Mouse (Mus musculus) adrenal gland, postnatal 14 days (tissue): ENCODE measurements at regions not wholly inside any gene's neighbourhood (a gene's known extent, or its start where the extent isn't known, plus 50 kb on each side); places are given as distances from the start of the nearest gene placed in this dataset.
"Not testable (repeated sequence)": the region's sequence is repeated elsewhere in the genome, so short reads cannot be mapped to it uniquely, and the experiment has no call there.

Experiments used
- DNase-seq: peaks from one replicate; pipeline ENCODE4 v3.0.0; 2021; ENCODE audit warnings: mixed read lengths

DNA sequence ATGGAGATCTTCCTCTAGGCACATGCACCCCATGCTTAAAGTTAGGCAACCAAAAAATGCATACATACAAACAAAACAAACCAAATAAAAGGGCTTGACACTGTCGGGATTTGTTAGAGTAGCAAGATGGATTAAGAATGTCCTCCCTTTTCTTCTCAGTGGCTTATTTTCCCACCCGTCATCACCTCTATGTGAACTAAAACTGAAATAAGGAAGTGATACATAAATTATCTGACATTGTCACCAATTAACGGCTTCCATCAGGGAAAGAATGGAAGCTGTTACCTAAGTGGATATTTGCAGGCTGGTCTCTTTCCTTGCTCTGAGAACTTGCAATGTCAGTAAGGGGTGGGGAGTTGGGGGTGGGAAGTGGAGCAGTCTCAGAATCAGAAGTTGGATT, 541.5 kb downstream of the Diaph3 start:
- DNase-seq, result no peak

DNA sequence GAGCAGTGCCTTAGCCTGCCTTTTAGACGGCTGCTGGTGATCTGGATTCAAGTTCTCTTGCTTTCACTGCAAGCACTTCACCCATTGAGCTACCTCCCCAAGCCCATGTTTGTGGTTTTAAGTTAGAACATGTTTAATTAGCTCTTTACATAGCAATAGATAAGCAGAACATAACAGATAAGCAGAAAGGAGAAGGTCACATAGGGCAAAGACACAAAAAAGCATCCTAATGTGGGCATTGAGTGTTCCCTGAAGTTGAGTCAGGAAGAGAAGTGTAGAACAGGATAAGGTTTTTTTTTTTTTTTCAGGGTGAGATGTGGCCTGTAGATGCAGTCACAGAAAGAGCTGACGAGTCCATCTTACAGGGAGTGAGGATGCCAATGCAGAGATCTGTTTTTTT, 552.5 kb downstream of the Diaph3 start:
- no peak for DNase-seq

DNA sequence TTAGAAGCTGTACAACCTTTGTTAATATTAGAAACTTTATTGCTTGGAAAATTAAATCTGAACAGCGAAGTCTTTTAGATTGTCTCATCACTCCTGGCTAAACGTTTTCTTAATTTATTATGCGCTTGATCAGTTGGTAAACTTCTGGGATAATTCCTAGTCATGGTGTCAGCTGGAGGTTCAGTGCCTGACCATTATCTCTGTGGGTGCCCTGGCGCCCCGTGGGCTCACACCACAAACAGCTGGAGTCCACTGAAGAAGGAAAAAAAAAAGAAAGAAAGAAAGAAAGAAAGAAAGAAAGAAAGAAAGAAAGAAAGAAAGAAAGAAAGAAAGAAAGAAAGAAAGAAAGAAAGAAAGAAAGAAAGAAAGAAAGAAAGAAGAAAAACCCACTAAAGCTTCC, 555.1 kb downstream of the Diaph3 start:
- not testable (repeated sequence) for DNase-seq

DNA sequence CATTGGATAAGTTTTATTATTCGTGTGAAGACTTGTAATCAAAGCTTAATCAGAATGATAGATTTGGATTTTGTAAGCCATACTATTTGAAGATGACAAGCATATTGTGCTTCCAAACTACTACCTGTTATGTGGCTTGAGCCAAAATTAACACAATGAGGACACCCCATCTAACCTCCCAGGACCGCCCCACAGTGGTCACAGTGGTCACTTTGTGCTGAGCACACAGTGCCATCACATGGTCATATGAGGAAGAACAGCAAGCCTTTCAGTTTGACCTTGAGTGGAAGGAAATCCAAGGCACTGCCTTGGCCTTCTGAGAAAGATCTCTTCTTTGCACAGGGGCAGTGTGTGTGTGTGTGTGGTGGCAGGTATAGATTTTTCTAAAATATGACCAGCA, 578.3 kb downstream of the Diaph3 start:
- peak; percentile 58 for DNase-seq

DNA sequence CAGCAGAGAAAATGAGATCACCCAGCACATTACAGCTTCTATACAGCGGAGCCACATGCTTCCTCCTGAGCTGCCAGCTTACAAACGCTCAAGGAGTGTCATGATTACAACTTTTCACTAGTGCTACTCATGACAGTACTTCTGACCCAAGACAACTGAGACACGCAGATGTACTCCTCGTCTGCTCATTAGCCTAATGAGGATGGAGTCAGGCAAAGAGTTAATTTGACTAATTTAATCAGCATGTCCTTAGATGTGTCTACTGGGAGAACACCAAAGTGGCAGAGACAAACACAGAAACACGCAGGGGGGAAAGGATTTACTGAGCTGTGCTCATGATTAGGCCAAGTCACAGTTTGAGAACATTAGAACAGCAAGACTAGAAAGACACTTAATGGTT, 603.0 kb downstream of the Diaph3 start:
- no peak for DNase-seq

DNA sequence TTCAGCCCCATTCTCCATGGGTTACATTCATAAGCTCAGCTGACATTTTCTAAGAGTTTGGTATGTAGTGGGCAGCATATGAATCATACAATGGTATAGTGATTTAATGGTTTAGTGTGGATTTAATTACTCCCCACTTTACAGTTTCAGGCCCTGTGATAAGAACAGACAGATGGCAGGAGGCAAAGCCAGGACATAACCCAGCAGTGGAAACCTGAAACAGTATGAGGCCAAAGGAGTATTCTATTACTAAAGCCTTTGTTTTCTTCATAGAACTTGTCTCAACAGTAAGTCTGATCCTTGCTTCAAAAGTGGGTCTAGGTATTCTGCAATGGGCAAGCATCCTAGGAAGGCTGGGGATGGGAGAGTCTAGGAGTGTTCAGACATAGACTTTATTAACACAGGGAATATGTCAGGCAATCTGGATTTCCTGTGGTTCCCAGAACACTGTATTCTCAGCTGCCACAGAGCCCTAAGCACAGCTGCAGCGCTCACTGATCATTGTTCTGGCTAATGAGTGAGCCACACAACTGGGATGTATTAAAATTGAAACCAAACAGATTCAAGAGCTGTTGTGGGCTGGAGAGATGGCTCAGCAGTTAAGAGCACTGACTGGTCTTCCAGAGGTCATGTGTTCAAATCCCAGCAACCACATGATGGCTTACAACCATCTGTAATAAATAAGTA, 604.6 kb downstream of the Diaph3 start:
- DNase-seq, result no peak

DNA sequence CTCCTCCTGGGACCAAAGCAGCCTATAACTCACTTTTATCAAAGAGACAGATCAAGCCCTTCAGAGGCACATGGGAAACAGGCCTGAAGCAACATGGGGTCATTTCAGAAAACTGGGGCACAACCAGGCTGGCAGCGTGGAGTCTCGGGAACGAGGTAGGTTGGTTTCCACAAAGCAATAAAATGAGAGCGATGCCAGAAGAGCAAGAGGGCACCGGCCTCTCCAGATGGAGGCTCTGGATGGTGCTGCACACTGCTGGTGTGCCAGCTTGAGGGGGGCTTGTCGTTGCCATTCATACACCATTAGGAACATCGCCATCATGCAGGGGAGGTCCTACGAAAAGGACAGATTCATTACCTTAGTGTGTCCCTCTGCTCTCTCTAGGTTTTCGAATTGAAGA, 630.6 kb downstream of the Diaph3 start:
- no peak for DNase-seq

DNA sequence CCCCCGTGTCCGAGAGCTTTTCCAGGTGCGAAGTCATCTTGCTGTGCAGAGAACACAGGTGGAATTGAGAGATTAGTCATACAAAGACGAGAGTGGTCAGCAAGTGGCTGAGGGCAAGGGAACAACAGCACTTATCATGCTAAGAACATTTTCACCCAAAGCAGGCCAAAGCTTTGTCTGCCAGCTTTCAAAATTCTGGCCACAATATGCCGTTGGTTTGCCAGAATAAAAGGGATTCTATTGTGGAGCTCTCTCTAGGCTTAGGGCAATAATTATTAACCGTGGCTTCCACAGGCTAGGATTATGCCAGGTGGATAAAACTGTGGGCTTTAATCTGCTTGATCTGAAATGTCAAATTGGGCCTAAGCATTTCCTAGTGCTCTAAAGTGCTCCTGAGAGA, 631.3 kb downstream of the Diaph3 start:
- no peak for DNase-seq

DNA sequence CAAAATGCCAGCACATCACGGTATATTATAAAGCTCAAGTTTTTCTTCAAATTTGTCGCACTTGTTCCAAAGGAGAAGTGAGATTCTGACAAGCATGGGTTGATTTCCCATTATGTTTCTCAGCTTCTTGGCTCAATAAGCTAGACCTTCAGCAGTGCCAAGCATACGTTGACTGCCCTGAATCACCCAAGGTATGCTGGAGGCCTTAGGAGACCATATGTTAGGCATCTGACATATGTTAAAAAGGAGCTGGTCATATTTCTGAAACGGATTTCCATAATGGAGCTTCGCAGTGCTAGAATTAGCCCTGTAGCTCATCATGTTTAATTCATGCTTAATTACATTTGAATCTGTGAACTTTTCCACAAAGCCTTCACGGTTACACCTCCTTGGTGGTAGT, 634.7 kb downstream of the Diaph3 start:
- DNase-seq, result no peak

DNA sequence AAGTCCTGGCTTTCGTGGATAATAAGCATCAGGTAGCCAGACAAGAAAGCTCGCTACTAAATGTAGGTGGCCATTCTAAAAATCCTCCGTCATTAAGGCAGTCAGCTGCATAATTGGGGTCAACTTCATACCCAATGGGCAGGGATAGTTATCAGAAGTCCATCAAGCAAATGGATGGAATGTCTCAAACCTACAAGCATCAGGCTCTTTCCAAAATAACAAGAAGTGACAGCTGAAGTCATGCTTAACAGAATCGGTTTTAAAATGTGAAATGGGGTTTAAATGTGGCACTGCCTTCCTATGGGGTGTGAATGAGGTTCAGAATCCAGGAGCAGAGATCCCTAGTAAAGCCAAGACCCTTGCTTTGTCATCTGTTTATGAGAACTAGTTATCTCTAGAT, 650.2 kb downstream of the Diaph3 start:
- no peak for DNase-seq

DNA sequence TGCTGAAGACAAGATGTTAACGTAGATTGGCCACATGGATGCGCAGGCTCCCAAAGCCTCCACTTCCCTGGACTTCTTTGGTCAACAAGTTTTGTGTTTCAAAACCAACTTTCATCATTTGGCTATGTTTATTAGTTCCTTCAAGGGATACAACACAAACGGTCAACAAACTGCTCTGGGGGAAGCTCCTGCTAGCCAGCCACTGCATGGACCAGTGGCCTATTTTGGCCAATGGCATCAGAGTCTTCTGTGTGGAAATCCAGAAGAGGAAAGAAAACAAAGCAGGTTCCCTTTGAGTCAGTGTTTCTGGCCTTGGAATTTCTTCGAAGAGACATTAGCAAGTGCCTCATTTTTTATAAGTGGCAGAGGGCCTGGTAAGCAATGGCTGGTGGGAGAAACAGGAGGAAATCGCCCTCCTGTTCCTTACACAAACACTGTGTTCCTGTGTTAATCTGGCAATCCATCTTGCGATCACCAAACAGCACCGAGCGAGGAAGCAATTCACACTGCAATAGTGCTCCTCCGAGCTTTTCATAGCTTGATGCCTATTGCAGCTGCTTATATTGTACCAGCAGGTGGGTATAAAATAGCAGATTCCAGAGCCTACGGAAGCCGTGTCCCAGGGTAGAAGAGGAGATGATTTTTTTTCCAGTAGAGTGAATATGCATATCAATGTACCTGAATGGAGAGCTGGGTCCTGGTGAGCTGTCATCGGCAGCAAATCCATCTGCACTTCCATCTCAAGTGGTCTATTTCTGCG, 651.0 kb downstream of the Diaph3 start:
- DNase-seq, result no peak

DNA sequence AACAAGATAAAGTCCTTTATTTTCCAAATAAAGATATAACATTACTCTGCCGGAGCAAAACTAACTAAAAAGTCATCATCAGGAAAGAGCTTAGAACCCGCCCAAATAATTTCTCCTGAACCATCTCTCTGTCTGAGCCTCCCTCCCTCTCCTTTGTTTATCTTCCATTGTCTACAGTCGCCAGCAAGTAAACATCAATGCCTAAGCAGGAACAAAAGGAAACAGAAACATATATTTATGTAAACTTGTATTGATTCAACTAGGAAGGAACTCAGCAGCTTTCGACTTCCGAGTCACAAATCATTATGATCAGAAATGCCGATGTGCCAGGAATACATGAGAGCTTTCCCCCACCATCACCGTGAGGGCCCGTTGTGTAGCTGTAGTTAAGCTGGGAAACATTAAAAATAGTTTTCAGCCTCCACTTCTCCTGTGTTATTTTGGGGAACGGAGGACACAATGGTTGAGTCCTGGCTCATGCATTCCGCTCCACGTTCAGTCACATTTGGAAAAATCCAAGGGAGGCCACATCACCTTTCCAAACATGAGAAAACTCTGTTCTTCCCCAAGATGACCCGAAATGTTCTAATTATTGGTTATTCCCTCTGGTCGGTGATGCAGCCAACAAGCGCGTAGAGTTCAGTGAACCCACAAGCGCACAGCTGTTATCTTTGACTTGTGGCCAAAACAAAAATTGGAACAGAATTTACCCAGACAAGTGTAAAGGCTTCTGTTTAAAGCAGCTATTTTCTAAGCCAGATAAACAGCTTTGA, 651.8 kb downstream of the Diaph3 start:
- DNase-seq, result no peak

DNA sequence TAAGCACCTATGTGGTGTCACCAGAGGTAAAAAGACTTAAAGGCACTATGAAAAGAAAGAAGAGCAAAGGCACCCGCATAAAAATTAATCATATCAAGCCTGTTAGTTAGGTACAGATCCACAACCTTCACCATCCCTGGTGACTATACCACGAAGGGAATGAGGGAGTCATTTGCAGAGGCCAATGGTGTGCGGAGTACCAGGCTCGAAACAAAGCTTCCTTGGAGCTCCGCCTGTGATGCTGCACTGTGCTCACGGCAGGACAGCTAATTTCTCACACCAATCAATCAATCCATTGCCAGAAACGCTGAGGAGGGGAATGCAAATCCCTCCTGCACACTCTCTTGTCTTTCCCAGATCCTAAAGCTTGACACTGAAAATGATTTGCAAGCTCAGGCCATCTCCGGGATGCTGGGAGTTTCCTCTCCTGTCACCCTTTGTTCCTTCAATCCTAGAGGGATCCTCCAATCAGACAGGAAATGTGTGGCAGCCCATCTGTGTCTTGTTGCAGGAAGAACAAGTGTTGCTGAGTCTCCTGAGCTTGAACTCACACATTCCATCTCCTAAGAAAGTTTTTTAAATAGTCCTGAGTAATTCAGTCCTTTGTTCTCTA, 653.6 kb downstream of the Diaph3 start:
- DNase-seq, result no peak

DNA sequence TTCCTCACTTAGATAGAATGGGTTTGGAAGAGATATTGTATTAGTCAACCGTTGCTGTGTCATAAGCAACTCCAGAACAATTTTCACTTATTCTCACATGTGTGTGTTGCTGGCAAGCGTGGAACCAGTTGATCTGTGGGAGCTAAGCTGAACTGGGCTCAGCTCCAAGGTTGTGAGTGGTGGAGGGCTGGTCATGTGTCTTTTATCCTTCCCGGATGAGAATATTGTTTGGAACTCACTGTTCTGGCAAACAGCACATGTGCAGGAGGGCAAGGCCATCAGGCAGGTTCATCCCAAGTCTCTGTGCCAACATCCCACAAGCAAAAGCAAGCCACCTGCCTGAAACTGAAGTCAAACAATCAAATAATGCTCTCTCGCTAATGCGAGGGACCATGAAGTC, 656.8 kb downstream of the Diaph3 start:
- DNase-seq, result peak; percentile 19

DNA sequence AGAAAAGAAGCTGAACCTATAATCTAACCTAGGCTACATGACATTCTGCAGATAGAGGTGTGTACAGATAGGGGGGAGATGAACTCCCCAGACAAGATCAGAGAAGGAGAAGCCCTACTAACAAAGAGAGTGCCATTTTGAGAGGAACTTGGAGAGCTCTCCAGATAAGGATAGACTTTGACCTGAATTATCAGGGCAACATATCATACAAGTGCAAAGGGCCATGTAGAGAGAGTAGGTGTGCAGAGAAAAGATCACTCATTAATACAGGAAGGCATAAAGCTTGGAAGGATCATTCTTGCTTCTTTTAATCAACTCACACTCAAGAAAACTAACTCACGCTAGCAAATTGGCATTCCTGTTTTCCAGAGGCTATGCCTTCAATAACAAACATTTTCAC, 667.4 kb downstream of the Diaph3 start:
- DNase-seq, result no peak

DNA sequence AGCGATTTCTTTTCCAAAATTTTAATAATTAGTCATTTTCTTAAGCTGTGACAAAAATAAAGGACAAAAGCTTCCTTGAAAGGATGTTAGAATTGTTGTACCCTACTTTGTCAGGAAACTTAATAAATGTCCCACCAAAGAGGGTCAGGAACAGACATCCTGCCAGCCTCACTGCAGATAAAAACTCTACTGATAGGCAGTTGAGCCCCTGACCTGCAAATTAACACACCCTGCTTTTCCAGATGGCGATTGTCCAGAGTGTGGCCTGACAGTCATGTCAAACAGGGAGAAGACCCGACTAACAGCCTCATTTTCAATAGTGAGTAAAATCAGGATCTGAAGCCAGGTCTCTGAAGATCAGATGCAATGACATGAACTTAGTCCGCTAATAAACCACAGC, 670.6 kb downstream of the Diaph3 start:
- DNase-seq, result no peak

DNA sequence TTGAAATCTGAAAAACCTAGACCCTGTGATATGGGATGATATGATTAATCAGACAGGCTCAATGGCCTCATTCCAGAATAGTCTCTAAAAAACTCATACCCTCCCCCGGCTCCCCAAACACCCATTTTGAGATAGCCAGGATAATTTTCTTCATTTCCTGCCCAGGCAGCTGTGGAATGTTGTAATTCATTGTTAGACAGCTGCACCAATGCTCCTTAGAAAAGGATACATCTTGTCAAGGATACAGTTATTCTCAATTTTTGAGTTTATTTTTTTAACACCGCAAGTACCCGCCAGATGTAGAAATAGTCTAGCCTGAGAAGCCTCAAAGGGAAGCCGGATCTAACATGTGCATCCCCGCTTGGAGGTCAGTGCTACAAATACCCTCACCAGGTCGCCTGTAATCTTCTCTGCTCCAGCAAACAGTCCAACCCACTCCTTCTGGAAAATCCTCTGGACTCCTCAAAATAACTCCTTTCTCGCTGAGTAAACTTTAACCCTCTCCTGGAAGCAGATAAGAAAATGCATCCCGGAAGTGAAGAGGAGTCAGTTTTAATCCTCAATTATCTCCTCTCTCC, 673.1 kb downstream of the Diaph3 start:
- DNase-seq, result peak; percentile 29

DNA sequence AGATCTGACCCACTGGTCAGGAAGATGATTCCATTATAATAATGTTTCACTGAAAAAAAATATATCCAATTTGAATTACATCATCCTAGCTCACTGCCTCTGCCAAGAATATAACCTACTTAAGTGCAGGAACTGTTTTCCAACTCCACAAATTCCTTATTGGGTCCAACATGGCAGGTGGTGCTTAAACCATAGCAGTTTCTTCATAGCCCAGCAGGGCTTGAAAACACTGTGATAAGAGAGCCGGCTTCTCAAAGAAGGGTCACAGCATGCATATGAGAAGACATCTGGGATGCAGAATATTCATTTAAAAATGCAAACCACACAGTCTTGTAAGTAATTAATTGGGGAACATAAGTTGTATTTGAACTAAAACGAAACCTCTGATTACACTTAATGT, 677.6 kb downstream of the Diaph3 start:
- no peak for DNase-seq

DNA sequence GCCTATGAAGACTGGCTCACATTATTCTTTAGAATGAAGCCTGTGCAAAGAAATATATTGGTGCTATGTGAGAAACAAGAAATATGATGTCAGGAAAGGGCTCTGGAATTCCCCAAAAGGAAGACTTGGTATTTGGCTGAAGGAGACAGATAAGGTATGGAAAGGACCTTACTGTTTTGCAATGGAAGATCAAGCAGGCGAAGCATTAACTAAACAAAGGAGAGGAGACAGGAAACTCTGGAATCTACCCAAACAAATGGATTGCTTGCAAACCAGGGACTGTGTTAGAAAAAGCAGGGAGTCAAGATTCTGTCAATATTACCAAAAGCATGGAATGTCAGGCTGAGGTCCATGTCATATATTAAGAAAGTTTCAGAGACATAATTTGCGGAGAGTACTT, 687.9 kb downstream of the Diaph3 start:
- no peak for DNase-seq

DNA sequence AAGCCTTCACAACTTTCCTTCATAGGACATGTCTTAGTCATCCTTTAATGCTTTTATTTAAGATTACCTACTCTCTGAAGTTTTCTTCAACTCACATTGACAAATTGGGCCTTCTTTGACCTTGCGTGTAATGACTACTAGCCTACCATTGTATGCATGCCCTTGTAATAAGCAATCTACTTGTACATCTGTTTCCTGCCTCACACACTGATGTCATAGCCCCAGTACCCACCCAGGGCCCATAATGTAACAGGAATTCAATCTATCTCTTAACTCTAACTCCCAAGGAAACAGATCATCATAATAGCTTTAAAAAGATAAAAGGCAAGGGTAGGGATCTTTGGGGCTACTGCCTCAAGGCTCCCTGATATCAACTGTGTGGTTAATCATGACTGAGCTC, 690.4 kb downstream of the Diaph3 start:
- DNase-seq, result no peak

DNA sequence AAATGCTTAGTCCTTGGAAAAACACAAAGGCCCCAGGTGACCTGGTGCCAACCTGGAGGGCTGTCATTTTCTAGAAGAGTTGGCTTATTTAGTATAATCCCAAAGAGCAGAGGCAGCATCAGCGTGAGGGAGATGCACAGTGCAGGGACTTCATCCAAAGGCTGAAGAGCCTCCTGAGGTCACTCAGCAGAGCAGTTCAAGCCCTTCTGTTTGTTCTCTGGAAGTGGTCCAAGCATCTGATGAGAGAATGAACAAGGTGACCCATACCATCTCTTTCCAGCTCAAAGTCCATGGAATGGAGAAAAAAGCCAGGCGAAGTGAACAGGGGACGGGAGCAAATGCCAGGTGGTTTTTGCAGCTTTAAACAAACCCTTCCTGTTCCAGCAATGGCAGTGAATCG, 695.9 kb downstream of the Diaph3 start:
- no peak for DNase-seq
